Mouse (Mus musculus) heart, adult 9 months (tissue): ENCODE data around the gene Casz1.

Experiments used
- DNase-seq, 2 experiments: peaks; one replicate each; pipeline ENCODE4 v3.0.0; 2022; ENCODE audit warnings: low spot score in 2 of 2

Gene Casz1

GRCm38 (mm10) chr4:148876166-148876565 is 71.9 kb downstream of the Casz1 start:
- no peak for DNase-seq

DNA sequence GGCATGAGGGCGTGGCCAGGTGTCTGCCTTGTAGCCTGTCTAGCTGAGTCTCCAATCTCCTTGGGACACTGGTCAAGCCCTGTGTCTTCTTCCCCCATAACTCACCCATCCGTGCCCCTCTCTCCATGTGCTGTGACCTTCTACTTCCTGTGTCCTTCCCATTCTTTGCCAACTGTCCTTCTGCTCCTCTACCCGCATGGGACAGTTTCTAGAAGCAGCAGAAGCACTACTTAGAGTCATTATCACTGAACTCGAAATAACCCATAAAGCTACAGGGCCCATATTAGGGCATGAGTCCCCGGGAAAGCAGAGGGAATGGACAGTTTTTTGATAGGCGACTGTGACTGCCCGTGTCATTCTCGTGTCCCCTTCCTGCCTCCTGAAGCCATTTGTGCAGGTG is 72.6 kb downstream of the Casz1 start:
- DNase-seq = no peak

GRCm38 (mm10) chr4:148878192-148878983 is 74.2 kb downstream of the Casz1 start:
- DNase-seq = no peak

DNA sequence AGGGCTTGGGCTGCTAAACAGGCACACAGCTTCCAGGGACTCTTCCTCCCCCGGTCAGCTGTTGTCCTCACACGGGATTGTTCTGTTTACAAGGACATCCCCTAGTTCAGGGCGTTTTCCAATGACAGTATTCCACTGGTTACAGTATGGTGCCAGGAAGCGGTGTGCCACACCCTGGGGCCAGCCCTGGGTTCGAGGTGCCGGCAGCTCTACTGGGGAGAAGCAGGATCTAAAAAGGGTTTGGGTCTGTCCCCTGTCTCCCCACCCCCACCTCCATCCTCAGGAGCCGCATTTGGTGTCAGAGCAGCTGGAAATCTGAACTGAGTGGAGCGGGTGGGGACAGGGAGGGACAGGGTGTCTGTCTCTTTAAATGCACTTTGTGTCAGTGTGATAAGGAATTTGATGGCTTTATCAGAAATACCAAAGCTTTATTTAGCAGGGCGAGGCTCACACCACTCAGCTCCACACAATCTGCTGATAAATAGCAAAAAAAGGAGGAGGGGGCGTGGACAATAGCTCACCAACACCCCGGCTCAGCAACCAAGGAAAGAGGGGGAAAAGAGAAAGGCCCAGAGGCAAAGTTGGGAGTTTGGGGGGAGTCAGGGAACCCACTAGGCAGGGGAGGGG is 74.9 kb downstream of the Casz1 start:
- peak; percentile 69 to 87 for DNase-seq

GRCm38 (mm10) chr4:148879631-148880030 is 75.4 kb downstream of the Casz1 start:
- no peak for DNase-seq

GRCm38 (mm10) chr4:148881001-148881669 is 76.9 kb downstream of the Casz1 start:
- peak; percentile 71 to 74 for DNase-seq

- no peak for DNase-seq
Observed at GRCm38 (mm10) chr4:148881838-148882237, 77.6 kb downstream of the Casz1 start.

DNA sequence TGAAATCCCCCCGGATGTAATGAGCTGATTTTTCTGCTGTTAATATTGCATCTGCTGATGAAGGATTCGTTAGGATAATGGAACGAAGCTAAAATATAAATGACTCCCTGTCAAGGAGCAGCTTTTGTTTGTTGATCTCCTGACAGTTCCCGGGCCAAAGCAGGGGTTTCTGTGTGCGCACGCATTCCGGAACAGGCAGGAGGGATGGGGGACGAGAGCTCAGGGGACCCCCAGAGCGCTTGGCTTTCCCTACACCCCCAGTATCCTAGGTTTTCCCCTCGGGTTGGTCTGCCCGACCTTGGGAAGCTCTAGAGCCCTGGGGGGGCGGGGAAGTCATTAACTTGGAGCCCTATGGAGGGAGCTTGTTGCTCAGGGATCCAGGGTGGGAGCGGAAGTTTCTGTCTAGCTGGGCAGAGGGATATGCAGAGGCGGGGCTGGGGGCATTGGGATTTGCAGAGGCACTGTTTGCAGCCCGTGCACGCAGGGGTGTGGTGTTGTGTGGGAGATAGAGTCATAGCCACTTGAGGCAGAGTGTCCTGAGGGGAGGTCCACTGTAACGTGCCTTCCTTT is 78.2 kb downstream of the Casz1 start:
- no peak for DNase-seq

DNA sequence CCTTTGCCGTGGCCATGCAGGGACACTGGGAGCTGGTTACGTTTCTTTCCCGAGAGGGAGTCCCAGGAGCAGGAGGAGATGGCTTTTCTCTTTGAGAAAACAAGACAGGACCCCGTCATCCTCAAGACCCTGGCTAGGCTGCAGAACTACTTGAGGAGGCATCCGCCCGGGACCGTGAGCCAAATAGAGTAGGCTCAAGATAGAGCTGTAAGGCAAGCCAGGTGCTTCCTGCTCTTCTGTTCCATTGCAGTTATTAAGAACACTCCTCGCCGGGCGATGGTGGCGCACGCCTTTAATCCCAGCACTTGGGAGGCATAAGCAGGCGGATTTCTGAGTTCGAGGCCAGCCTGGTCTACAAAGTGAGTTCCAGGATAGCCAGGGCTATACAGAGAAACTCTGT is 80.4 kb downstream of the Casz1 start:
- DNase-seq = peak in 1 of 2 experiments; percentile 47

- DNase-seq = no peak
Observed at GRCm38 (mm10) chr4:148885401-148885800, 81.2 kb downstream of the Casz1 start.

DNA sequence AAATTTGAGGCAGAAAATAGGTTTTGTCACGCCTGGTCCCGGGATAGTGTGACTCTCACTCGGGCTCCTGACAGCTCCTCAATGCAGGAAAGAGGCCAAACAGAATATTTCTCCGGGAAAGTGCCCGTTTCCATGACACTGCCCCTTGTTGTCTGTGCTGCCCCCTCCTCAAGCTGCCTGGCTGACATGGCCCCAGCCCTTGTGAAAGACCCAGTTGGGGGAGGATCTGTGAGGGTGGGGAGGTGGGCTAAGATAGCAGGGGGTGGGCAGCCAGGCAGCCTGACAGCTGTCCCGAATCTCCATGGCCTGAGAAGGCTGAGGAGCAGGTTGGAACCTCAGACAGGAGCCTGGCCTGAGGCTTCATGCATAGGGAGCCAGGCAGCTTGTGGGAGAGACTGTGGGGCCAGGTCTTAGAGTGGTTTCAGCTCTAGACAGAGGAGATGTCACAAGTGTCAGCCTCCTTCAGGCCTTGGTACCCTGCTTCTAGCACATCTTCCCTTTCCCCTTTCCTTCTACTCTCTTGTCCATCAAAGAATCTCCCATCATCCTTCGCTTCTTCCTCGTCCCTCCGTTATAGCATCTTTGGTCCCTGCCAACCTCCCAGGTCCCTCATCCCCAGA is 81.8 kb downstream of the Casz1 start:
- no peak for DNase-seq

DNA sequence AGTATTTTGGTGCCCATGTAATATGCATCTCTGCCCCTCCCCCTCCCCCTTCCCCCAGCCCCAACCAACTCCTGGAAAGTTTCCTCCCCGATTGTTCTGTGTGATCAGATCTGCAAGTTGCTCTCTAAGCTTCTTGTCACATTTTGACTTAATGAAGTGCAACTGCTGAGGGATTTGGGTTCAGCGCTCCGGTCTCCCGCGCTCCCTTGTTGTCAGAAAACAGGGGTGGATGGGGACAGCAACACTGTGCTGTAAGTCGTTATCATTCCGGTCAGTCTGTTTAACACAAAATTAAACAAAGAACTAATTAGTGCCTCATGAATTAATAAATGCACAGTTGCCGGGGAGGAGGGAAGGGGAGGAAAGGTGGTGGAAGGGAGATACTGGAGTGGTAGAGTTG is 84.0 kb downstream of the Casz1 start:
- no peak for DNase-seq

GRCm38 (mm10) chr4:148889011-148889410 is 84.8 kb downstream of the Casz1 start:
- no peak for DNase-seq

- no peak for DNase-seq
Observed at GRCm38 (mm10) chr4:148890442-148890841, 86.2 kb downstream of the Casz1 start.

- DNase-seq = no peak
Observed at GRCm38 (mm10) chr4:148890892-148891838, 86.9 kb downstream of the Casz1 start.

- DNase-seq = no peak
Observed at GRCm38 (mm10) chr4:148896125-148896524, 91.9 kb downstream of the Casz1 start.

GRCm38 (mm10) chr4:148899927-148900294 is 95.7 kb downstream of the Casz1 start:
- no peak for DNase-seq

- DNase-seq = peak; percentile 66 to 73
Observed at GRCm38 (mm10) chr4:148900295-148901211, 96.3 kb downstream of the Casz1 start.

- DNase-seq = no peak
Observed at GRCm38 (mm10) chr4:148901275-148902052, 97.2 kb downstream of the Casz1 start.
